Mouse (Mus musculus): Measurements from ENCODE around the gene Zfp503. TPM values are rescaled to one million over a fixed set of nuclear protein-coding genes. Genes with fewer than 3 reads are reported as not detected.

Zfp503 gene
- polyA plus RNA-seq, 1 experiment = 4.4 TPM

- WGBS = 67% methylated on average over 14 of the region's 14 CpGs
- Histone ChIP-seq H3K4me1 (ENCODE audit: control insufficient read depth, insufficient read depth, low read length) (no peaks in the 10 kb centered on the region; the same call in 1 of the 2 replicates), H3K27ac (ENCODE audit: insufficient read depth, low read length) (no peak overlapping the region), H3K27me3 (ENCODE audit: control insufficient read depth, insufficient read depth, low read length) (peaks cover 7% of the 10 kb centered on the region; the same call in 1 of the 2 replicates), H3K4me3 (replicated peaks; ENCODE audit: insufficient read depth, low read depth, low read length) (no peak overlapping the region)
- DNase-seq = peak in 1 of 2 experiments; percentile 4
- no peak for TF ChIP-seq POLR2A (IDR thresholded peaks at IDR 0.05; ENCODE audit: borderline replicate concordance, insufficient read depth, low read length)
- no peak for TF ChIP-seq CTCF (IDR thresholded peaks at IDR 0.05; ENCODE audit: borderline replicate concordance, insufficient read depth, low read depth, low read length)
Observed at GRCm38 (mm10) chr14:21982096-21982591, 7.3 kb downstream of the Zfp503 start.

DNA sequence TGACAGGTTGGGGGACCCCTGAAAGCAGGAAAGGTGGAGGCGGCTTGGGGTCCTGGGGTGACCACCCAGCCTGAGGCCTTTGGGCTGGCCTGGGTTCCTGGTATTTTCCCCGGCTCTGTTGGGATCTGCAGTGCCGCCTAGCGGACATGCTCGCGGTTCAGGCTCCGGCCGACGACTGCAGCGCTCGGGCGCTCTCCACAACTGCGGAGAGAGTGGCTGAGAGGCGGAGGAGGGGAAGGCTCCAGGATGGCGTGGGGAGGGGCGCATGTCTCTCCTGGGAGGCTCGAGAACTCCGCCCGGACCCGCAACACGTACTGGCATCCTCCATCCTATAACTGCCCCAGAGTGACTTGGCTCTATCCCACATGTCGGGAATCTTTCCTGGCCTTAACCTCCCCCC lies 7.9 kb downstream of the Zfp503 start:
- Histone ChIP-seq H3K4me3 (replicated peaks; ENCODE audit: insufficient read depth, low read depth, low read length) (no peak overlapping the region), H3K27me3 (ENCODE audit: control insufficient read depth, insufficient read depth, low read length) (peaks cover 6% of the 10 kb centered on the region; the same call in 1 of the 2 replicates), H3K27ac (ENCODE audit: insufficient read depth, low read length) (no peak overlapping the region), H3K4me1 (ENCODE audit: control insufficient read depth, insufficient read depth, low read length) (no peaks in the 10 kb centered on the region; the same call in 1 of the 2 replicates)
- WGBS = 3% methylated on average over 22 of the region's 22 CpGs
- peak; percentile 36 to 60 for DNase-seq
- TF ChIP-seq CTCF (IDR thresholded peaks at IDR 0.05; ENCODE audit: borderline replicate concordance, insufficient read depth, low read depth, low read length) = peak; percentile 61; the same call in 1 of the 2 replicates
- no peak for TF ChIP-seq POLR2A (IDR thresholded peaks at IDR 0.05; ENCODE audit: borderline replicate concordance, insufficient read depth, low read length)

DNA sequence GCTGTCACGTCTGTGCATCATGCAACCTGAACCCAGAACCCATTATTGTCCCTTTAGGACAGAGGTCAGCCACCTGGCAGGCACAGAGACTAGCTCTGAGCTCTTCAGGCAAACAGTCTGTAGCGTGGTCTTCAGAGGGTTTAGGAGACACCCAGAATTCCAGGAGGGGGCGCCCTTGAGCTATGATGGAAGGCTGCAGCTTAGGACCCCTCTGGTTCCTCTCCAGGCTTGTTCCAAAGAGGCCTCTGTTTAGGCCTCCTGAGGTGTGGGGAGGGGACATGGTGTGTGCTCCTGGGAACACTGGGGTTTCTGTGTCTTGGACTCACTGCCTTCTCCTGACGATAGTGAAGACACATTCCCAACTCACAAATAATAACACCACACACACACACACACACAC lies 20.4 kb downstream of the Zfp503 start:
- TF ChIP-seq CTCF (IDR thresholded peaks at IDR 0.05; ENCODE audit: borderline replicate concordance, insufficient read depth, low read depth, low read length) = no peak
- no peak for TF ChIP-seq POLR2A (IDR thresholded peaks at IDR 0.05; ENCODE audit: borderline replicate concordance, insufficient read depth, low read length)
- H3K27ac ChIP-seq (ENCODE audit: insufficient read depth, low read length) = no peak overlapping the region
- 25% methylated on average over 4 of the region's 4 CpGs for WGBS
- no peak overlapping the region for H3K4me3 ChIP-seq (replicated peaks; ENCODE audit: insufficient read depth, low read depth, low read length)
- H3K4me1 ChIP-seq (ENCODE audit: control insufficient read depth, insufficient read depth, low read length) = no peaks in the 10 kb centered on the region
- H3K27me3 ChIP-seq (ENCODE audit: control insufficient read depth, insufficient read depth, low read length) = no peaks in the 10 kb centered on the region
- DNase-seq = peak; percentile 8 to 29

DNA sequence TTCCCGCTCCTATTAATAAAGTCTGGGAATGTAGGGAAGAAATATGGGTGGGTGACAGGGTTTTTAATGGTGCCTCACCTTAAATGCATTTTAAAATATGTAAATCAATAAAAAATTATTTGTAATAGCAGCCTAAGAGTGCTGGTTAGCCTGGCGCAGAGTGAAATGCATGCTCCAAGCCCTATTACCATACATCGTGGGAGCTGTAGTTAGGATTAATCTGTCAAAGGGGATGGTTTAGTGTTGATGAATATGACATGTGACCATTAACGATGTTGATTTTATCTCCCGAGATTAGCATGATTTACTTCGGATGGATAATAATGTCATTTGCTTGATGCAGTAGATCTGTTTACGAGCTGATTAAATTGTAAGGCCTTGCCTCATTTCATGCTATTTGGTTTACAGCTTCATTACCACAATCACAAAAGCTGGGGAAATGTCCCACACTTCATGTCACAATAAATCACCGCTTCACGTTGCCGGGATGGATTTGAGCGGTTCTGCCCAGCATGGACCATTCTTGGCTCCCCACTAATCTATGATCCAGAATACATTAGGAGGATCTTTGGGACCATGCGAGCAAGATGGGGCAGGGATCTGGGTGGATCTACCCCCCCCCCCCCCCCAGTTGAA lies 21.9 kb downstream of the Zfp503 start:
- 54% methylated on average over 12 of the region's 12 CpGs for WGBS
- Histone ChIP-seq H3K4me3 (replicated peaks; ENCODE audit: insufficient read depth, low read depth, low read length) (no peak overlapping the region), H3K27ac (ENCODE audit: insufficient read depth, low read length) (no peak overlapping the region), H3K27me3 (ENCODE audit: control insufficient read depth, insufficient read depth, low read length) (no peaks in the 10 kb centered on the region), H3K4me1 (ENCODE audit: control insufficient read depth, insufficient read depth, low read length) (no peaks in the 10 kb centered on the region)
- TF ChIP-seq CTCF (IDR thresholded peaks at IDR 0.05; ENCODE audit: borderline replicate concordance, insufficient read depth, low read depth, low read length) (no peak), POLR2A (IDR thresholded peaks at IDR 0.05; ENCODE audit: borderline replicate concordance, insufficient read depth, low read length) (no peak)
- DNase-seq = no peak

- H3K27ac ChIP-seq (ENCODE audit: insufficient read depth, low read length) = no peak overlapping the region
- no peaks in the 10 kb centered on the region for H3K4me1 ChIP-seq (ENCODE audit: control insufficient read depth, insufficient read depth, low read length)
- no peaks in the 10 kb centered on the region for H3K27me3 ChIP-seq (ENCODE audit: control insufficient read depth, insufficient read depth, low read length)
- DNase-seq = no peak
- WGBS = 33% methylated on average over 5 of the region's 5 CpGs
- H3K4me3 ChIP-seq (replicated peaks; ENCODE audit: insufficient read depth, low read depth, low read length) = no peak overlapping the region
- no peak for TF ChIP-seq CTCF (IDR thresholded peaks at IDR 0.05; ENCODE audit: borderline replicate concordance, insufficient read depth, low read depth, low read length)
- TF ChIP-seq POLR2A (IDR thresholded peaks at IDR 0.05; ENCODE audit: borderline replicate concordance, insufficient read depth, low read length) = no peak
Observed at GRCm38 (mm10) chr14:21966276-21966675, 23.1 kb downstream of the Zfp503 start.

DNA sequence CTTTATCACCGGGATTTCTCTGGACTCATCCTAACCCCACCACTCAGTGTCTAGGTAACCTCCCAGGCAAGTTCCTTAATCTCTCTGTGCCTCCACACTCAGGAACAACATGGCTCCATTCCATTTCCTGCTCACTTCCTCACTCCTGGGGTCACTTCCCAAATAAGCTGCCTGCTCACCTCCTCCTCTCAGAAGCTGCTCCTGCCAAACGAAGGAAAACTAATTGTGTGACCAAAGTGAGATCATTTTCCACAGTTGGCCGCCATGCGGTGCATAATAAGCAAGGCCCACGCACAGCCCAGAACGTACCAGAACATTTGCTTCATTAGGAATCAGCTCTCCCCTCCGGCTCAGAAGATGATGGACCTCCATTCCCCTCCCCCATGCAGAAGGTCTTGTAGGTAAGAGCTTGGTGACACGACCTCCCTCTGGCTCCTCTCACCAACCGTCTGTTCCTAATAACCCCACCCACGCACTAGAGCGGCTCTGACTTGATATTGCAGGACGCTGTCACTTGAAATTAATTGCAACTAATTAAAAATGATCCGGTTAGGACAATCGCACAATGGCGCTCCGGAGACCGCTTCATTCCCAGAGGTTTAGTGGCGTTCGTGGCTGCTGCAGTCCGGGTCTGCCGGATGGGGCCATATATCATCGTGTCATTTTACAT lies 26.9 kb downstream of the Zfp503 start:
- Histone ChIP-seq H3K4me3 (replicated peaks; ENCODE audit: insufficient read depth, low read depth, low read length) (no peak overlapping the region), H3K4me1 (ENCODE audit: control insufficient read depth, insufficient read depth, low read length) (no peaks in the 10 kb centered on the region), H3K27me3 (ENCODE audit: control insufficient read depth, insufficient read depth, low read length) (no peaks in the 10 kb centered on the region), H3K27ac (ENCODE audit: insufficient read depth, low read length) (no peak overlapping the region)
- TF ChIP-seq CTCF (IDR thresholded peaks at IDR 0.05; ENCODE audit: borderline replicate concordance, insufficient read depth, low read depth, low read length) (no peak), POLR2A (IDR thresholded peaks at IDR 0.05; ENCODE audit: borderline replicate concordance, insufficient read depth, low read length) (no peak)
- no peak for DNase-seq
- 71% methylated on average over 22 of the region's 22 CpGs for WGBS

GRCm38 (mm10) chr14:21959243-21959642 lies 30.2 kb downstream of the Zfp503 start:
- Histone ChIP-seq H3K4me3 (replicated peaks; ENCODE audit: insufficient read depth, low read depth, low read length) (no peak overlapping the region), H3K4me1 (ENCODE audit: control insufficient read depth, insufficient read depth, low read length) (no peaks in the 10 kb centered on the region), H3K27me3 (ENCODE audit: control insufficient read depth, insufficient read depth, low read length) (no peaks in the 10 kb centered on the region), H3K27ac (ENCODE audit: insufficient read depth, low read length) (no peak overlapping the region)
- TF ChIP-seq CTCF (IDR thresholded peaks at IDR 0.05; ENCODE audit: borderline replicate concordance, insufficient read depth, low read depth, low read length) (no peak), POLR2A (IDR thresholded peaks at IDR 0.05; ENCODE audit: borderline replicate concordance, insufficient read depth, low read length) (no peak)
- DNase-seq = peak; percentile 40 to 45
- WGBS = 18% methylated on average over 8 of the region's 8 CpGs

DNA sequence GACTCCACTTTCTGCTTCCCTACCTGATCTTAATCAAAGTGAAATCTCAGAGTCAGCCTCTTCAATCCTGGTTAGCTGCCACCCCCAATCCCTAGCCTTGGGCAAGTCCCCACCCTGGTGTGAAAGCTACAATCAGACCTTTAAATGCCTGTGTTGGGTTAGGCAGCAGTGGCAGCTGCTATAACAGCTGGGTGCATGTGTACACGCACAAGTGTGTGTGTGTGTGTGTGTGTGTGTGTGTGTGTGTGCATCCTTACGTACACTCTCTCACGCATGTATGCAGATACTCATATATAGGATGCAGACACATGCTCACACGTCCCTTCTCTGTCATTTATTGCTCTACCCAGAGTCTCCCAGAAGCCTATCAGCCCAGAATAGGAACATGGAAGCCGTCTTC lies 30.8 kb downstream of the Zfp503 start:
- WGBS = 87% methylated on average over 5 of the region's 5 CpGs
- DNase-seq = no peak
- Histone ChIP-seq H3K27ac (ENCODE audit: insufficient read depth, low read length) (no peak overlapping the region), H3K4me1 (ENCODE audit: control insufficient read depth, insufficient read depth, low read length) (no peaks in the 10 kb centered on the region), H3K27me3 (ENCODE audit: control insufficient read depth, insufficient read depth, low read length) (no peaks in the 10 kb centered on the region), H3K4me3 (replicated peaks; ENCODE audit: insufficient read depth, low read depth, low read length) (no peak overlapping the region)
- TF ChIP-seq POLR2A (IDR thresholded peaks at IDR 0.05; ENCODE audit: borderline replicate concordance, insufficient read depth, low read length) (no peak), CTCF (IDR thresholded peaks at IDR 0.05; ENCODE audit: borderline replicate concordance, insufficient read depth, low read depth, low read length) (no peak)
